Mouse (Mus musculus) midbrain, embryonic 12.5 days (tissue): ENCODE data around the gene Xxylt1. TPM values are rescaled to one million over a fixed set of nuclear protein-coding genes. Genes with fewer than 3 reads are reported as not detected.

ENCODE experiments used
- ATAC-seq: fragments of 200-750 bp; cut with Nextera tagmentation; 2 replicates; pipeline ENCODE4 v1.8.0; 2017; ENCODE audit warnings: low read depth, moderate TSS enrichment, moderate library complexity; ENCODE audit not compliant: low FRiP score
- H3K27ac ChIP-seq: fragments of 300-500 bp; sonication (generic); replicated peaks from 2 replicates; pipeline ENCODE4 v1.5.1; 2016; ENCODE audit warnings: mild to moderate bottlenecking
- H3K27me3 ChIP-seq: fragments of 300-500 bp; sonication (generic); 2 replicates; pipeline ENCODE4 v1.6.1; 2016; ENCODE audit warnings: mild to moderate bottlenecking
- H3K36me3 ChIP-seq: fragments of 300-500 bp; sonication (generic); 2 replicates; pipeline ENCODE4 v1.6.1; 2016
- H3K4me1 ChIP-seq: fragments of 300-500 bp; sonication (generic); 2 replicates; pipeline ENCODE4 v1.6.1; 2016
- H3K4me2 ChIP-seq: fragments of 300-500 bp; sonication (generic); replicated peaks from 2 replicates; pipeline ENCODE4 v1.6.1; 2016; ENCODE audit warnings: mild to moderate bottlenecking, moderate library complexity
- H3K4me3 ChIP-seq: fragments of 300-500 bp; sonication (generic); 2 replicates; pipeline ENCODE4 v1.5.1; 2016; ENCODE audit warnings: mild to moderate bottlenecking
- H3K9ac ChIP-seq: fragments of 300-500 bp; sonication (generic); replicated peaks from 2 replicates; pipeline ENCODE4 v1.6.1; 2016; ENCODE audit warnings: mild to moderate bottlenecking, moderate library complexity
- H3K9me3 ChIP-seq: fragments of 300-500 bp; sonication (generic); 2 replicates; pipeline ENCODE4 v1.6.1; 2016; ENCODE audit warnings: mild to moderate bottlenecking
- WGBS: fragments of 180-500 bp; shearing (Covaris S2); methylation state at CpG from one replicate; pipeline ENCODE4 v1.1.7; 2016; 5-methylcytosine and 5-hydroxymethylcytosine counted together
- polyA plus RNA-seq: library from polyadenylated mRNA; unstranded; fragments of >200 nt; fragmentation: Nextera tagmentation; extraction: Ambion mirVana; gene quantifications from 2 replicates; pipeline ENCODE4 v1.2.1, GENCODE M21; 2016

Gene Xxylt1
- polyA plus RNA-seq, 1 experiment from 2014 or later: 13.9 TPM

- H3K4me2 ChIP-seq: no peak overlapping the region
- H3K27me3 ChIP-seq: no peaks in the 10 kb centered on the region
- WGBS: 85% methylated on average over 3 of the region's 3 CpGs
- no peak overlapping the region for H3K27ac ChIP-seq
- no peak for ATAC-seq
- no peak overlapping the region for H3K4me3 ChIP-seq
- no peaks in the 10 kb centered on the region for H3K36me3 ChIP-seq
- H3K9me3 ChIP-seq: no peaks in the 10 kb centered on the region
- peaks cover 6% of the 10 kb centered on the region for H3K4me1 ChIP-seq
- H3K9ac ChIP-seq: no peak overlapping the region
Observed at GRCm38 (mm10) chr16:31074324-31074908, 6.8 kb downstream of the Xxylt1 start.

GRCm38 (mm10) chr16:31071731-31072130 is 9.5 kb downstream of the Xxylt1 start:
- ATAC-seq: no peak
- Histone ChIP-seq H3K4me1 (peaks cover 9% of the 10 kb centered on the region), H3K4me3 (no peak overlapping the region), H3K36me3 (no peaks in the 10 kb centered on the region), H3K9me3 (no peaks in the 10 kb centered on the region), H3K27ac (no peak overlapping the region), H3K4me2 (no peak overlapping the region), H3K9ac (no peak overlapping the region), H3K27me3 (no peaks in the 10 kb centered on the region)
- WGBS: 74% methylated on average over 6 of the region's 6 CpGs

- Histone ChIP-seq H3K27me3 (no peaks in the 10 kb centered on the region), H3K4me2 (peak overlapping the region; percentile 34), H3K4me3 (no peak overlapping the region), H3K9me3 (no peaks in the 10 kb centered on the region), H3K27ac (no peak overlapping the region), H3K4me1 (peaks cover 9% of the 10 kb centered on the region), H3K36me3 (no peaks in the 10 kb centered on the region), H3K9ac (no peak overlapping the region)
- ATAC-seq: peak; percentile 78
- 19% methylated on average over 21 of the region's 21 CpGs for WGBS
Observed at GRCm38 (mm10) chr16:31070358-31071133, 10.7 kb downstream of the Xxylt1 start.

- no peak for ATAC-seq
- Histone ChIP-seq H3K36me3 (no peaks in the 10 kb centered on the region), H3K4me2 (no peak overlapping the region), H3K9me3 (no peaks in the 10 kb centered on the region), H3K9ac (no peak overlapping the region), H3K27me3 (no peaks in the 10 kb centered on the region), H3K4me3 (no peak overlapping the region), H3K4me1 (peaks cover 9% of the 10 kb centered on the region), H3K27ac (no peak overlapping the region)
- WGBS: 88% methylated on average over 14 of the region's 14 CpGs
Observed at GRCm38 (mm10) chr16:31069211-31070166, 11.7 kb downstream of the Xxylt1 start.

GRCm38 (mm10) chr16:31068280-31068679 is 13.0 kb downstream of the Xxylt1 start:
- H3K4me2 ChIP-seq: no peak overlapping the region
- H3K4me1 ChIP-seq: peaks cover 9% of the 10 kb centered on the region
- H3K9me3 ChIP-seq: no peaks in the 10 kb centered on the region
- H3K4me3 ChIP-seq: no peak overlapping the region
- no peak overlapping the region for H3K27ac ChIP-seq
- 93% methylated on average over 7 of the region's 7 CpGs for WGBS
- no peak for ATAC-seq
- no peaks in the 10 kb centered on the region for H3K27me3 ChIP-seq
- no peak overlapping the region for H3K9ac ChIP-seq
- H3K36me3 ChIP-seq: no peaks in the 10 kb centered on the region

- Histone ChIP-seq H3K9me3 (no peaks in the 10 kb centered on the region), H3K4me1 (peaks cover 9% of the 10 kb centered on the region), H3K4me3 (no peak overlapping the region), H3K27ac (no peak overlapping the region), H3K36me3 (no peaks in the 10 kb centered on the region), H3K9ac (no peak overlapping the region), H3K4me2 (no peak overlapping the region), H3K27me3 (no peaks in the 10 kb centered on the region)
- WGBS: 71% methylated on average over 15 of the region's 15 CpGs
- ATAC-seq: no peak
Observed at GRCm38 (mm10) chr16:31066344-31067098, 14.7 kb downstream of the Xxylt1 start.

GRCm38 (mm10) chr16:31064782-31065181 is 16.4 kb downstream of the Xxylt1 start:
- no peak overlapping the region for H3K4me3 ChIP-seq
- H3K4me2 ChIP-seq: no peak overlapping the region
- H3K27me3 ChIP-seq: no peaks in the 10 kb centered on the region
- 92% methylated on average over 6 of the region's 6 CpGs for WGBS
- no peaks in the 10 kb centered on the region for H3K36me3 ChIP-seq
- no peak for ATAC-seq
- no peaks in the 10 kb centered on the region for H3K9me3 ChIP-seq
- H3K9ac ChIP-seq: no peak overlapping the region
- no peak overlapping the region for H3K27ac ChIP-seq
- 0 out of 2 replicates have a peak, but pooled peaks cover 3% of the 10 kb centered on the region for H3K4me1 ChIP-seq

- 79% methylated on average over 3 of the region's 3 CpGs for WGBS
- Histone ChIP-seq H3K27ac (no peak overlapping the region), H3K4me3 (no peak overlapping the region), H3K4me2 (no peak overlapping the region), H3K4me1 (peaks cover 8% of the 10 kb centered on the region), H3K9ac (no peak overlapping the region), H3K36me3 (no peaks in the 10 kb centered on the region), H3K27me3 (no peaks in the 10 kb centered on the region), H3K9me3 (no peaks in the 10 kb centered on the region)
- ATAC-seq: no peak
Observed at GRCm38 (mm10) chr16:31062918-31063317, 18.3 kb downstream of the Xxylt1 start.

GRCm38 (mm10) chr16:31061246-31061880 is 19.9 kb downstream of the Xxylt1 start:
- no peak overlapping the region for H3K9ac ChIP-seq
- H3K4me3 ChIP-seq: no peak overlapping the region
- no peaks in the 10 kb centered on the region for H3K27me3 ChIP-seq
- H3K4me2 ChIP-seq: no peak overlapping the region
- H3K4me1 ChIP-seq: peaks cover 5% of the 10 kb centered on the region
- H3K27ac ChIP-seq: no peak overlapping the region
- no peak for ATAC-seq
- no peaks in the 10 kb centered on the region for H3K9me3 ChIP-seq
- 80% methylated on average over 11 of the region's 11 CpGs for WGBS
- H3K36me3 ChIP-seq: no peaks in the 10 kb centered on the region

- H3K4me1 ChIP-seq: peaks cover 5% of the 10 kb centered on the region
- WGBS: 96% methylated on average over 13 of the region's 13 CpGs
Observed at GRCm38 (mm10) chr16:31060714-31061113, 20.5 kb downstream of the Xxylt1 start.

GRCm38 (mm10) chr16:31060226-31060625 is 21.0 kb downstream of the Xxylt1 start:
- H3K27ac ChIP-seq: no peak overlapping the region
- no peaks in the 10 kb centered on the region for H3K36me3 ChIP-seq
- no peak for ATAC-seq
- H3K9ac ChIP-seq: no peak overlapping the region
- H3K4me2 ChIP-seq: no peak overlapping the region
- H3K9me3 ChIP-seq: no peaks in the 10 kb centered on the region
- 90% methylated on average over 3 of the region's 3 CpGs for WGBS
- no peaks in the 10 kb centered on the region for H3K27me3 ChIP-seq
- peaks cover 5% of the 10 kb centered on the region for H3K4me1 ChIP-seq
- no peak overlapping the region for H3K4me3 ChIP-seq

More at GRCm38 (mm10) chr16:31060714-31061113, 20.5 kb downstream of the Xxylt1 start:
- no peak overlapping the region for H3K9ac ChIP-seq
- H3K27me3 ChIP-seq: no peaks in the 10 kb centered on the region
- H3K36me3 ChIP-seq: no peaks in the 10 kb centered on the region
- H3K4me3 ChIP-seq: no peak overlapping the region
- no peak overlapping the region for H3K4me2 ChIP-seq
- ATAC-seq: no peak
- no peak overlapping the region for H3K27ac ChIP-seq
- H3K9me3 ChIP-seq: no peaks in the 10 kb centered on the region
